Mouse (Mus musculus) kidney, embryonic 16.5 days (tissue): ENCODE results near the gene Map4k3. TPM values are rescaled to one million over a fixed set of nuclear protein-coding genes. Genes with fewer than 3 reads are reported as not detected.
"Not testable (repeated sequence)": the region's sequence is repeated elsewhere in the genome, so short reads cannot be mapped to it uniquely, and the experiment has no call there.

Source experiments
- ATAC-seq: fragments of 200-750 bp; cut with Nextera tagmentation; 2 replicates; pipeline ENCODE4 v1.8.0; 2017; ENCODE audit warnings: moderate TSS enrichment; ENCODE audit not compliant: low FRiP score, low TSS enrichment
- H3K27ac ChIP-seq: fragments of 300-500 bp; sonication (generic); 2 replicates; pipeline ENCODE4 v1.5.1; 2014; ENCODE audit warnings: low read length
- H3K27me3 ChIP-seq: fragments of 300-500 bp; sonication (generic); 2 replicates; pipeline ENCODE4 v1.6.1; 2014; ENCODE audit warnings: low read length, control low read depth, mixed read lengths; ENCODE audit not compliant: insufficient read depth
- H3K36me3 ChIP-seq: fragments of 300-500 bp; sonication (generic); 2 replicates; pipeline ENCODE4 v1.6.1; 2014; ENCODE audit warnings: low read length, control low read depth, mixed read lengths; ENCODE audit not compliant: insufficient read depth
- H3K4me1 ChIP-seq: fragments of 300-500 bp; sonication (generic); 2 replicates; pipeline ENCODE4 v1.6.1; 2014; ENCODE audit warnings: low read length, control low read depth, mixed read lengths; ENCODE audit not compliant: insufficient read depth
- H3K4me2 ChIP-seq: fragments of 300-500 bp; sonication (generic); replicated peaks from 2 replicates; pipeline ENCODE4 v1.6.1; 2014; ENCODE audit warnings: low read depth, low read length
- H3K4me3 ChIP-seq: fragments of 300-500 bp; sonication (generic); 2 replicates; pipeline ENCODE4 v1.5.1; 2014; ENCODE audit warnings: mild to moderate bottlenecking, low read length
- H3K9ac ChIP-seq: fragments of 300-500 bp; sonication (generic); replicated peaks from 2 replicates; pipeline ENCODE4 v1.6.1; 2014; ENCODE audit warnings: low read length
- H3K9me3 ChIP-seq: fragments of 300-500 bp; sonication (generic); 2 replicates; pipeline ENCODE4 v1.6.1; 2016; ENCODE audit warnings: low read length, control low read depth
- WGBS: fragments of 180-500 bp; shearing (Covaris S2); extraction: QIAGEN DNeasy Blood & Tissue Kit; methylation state at CpG from one replicate; pipeline ENCODE4 v1.1.7; 2014; 5-methylcytosine and 5-hydroxymethylcytosine counted together
- polyA plus RNA-seq: library from polyadenylated mRNA; unstranded; fragments of >200 nt; fragmentation: Nextera tagmentation; extraction: Ambion mirVana; gene quantifications from 2 replicates; pipeline ENCODE4 v1.2.1, GENCODE M21; 2015

Map4k3 gene
- polyA plus RNA-seq, 1 experiment from 2014 or later: 22.8 TPM

DNA sequence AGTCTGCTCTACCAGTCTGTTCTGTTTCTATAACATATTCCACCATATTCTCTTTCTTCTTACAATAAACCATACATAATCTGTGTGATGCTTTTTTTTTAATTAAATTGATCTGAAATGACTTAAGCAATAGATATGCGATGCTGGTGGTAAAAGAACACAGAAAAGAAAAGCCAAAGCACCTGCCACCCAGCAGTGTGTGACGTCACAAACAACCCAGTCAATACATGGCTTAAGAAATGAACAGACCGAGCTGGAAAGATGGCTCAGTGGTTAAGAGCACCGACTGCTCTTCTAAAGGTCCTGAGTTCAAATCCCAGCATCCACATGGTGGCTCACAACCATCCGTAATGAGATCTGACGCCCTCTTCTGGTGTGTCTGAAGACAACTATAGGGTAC, 2.0 kb upstream of the Map4k3 start:
- not testable (repeated sequence) for H3K9me3 ChIP-seq, H3K36me3 ChIP-seq, H3K9ac ChIP-seq, H3K4me2 ChIP-seq, ATAC-seq, H3K27me3 ChIP-seq, H3K4me3 ChIP-seq, H3K27ac ChIP-seq
- H3K4me1 ChIP-seq: peaks cover 18% of the 10 kb centered on the region
- WGBS: 90% methylated on average over 6 of the region's 6 CpGs

DNA sequence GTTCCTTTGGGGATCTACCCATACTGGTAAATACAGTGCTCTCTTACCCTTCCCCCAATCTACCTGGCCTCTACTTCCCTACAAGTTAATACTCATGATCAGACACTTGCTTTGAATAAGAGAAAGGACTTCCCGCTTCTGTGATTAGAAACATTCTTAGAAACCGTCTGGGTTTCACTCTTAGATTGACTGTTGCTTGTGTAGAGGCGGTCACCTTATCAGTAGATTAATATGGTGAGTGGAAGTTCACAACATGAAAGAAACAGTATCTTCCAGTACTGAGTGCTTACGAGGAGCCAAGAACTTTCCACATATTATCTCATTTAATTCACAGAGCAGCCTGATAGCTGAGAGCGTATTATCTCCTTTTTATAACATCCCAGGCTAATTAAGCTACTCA, 1.5 kb upstream of the Map4k3 start:
- no peak overlapping the region for H3K4me2 ChIP-seq
- no peaks in the 10 kb centered on the region for H3K9me3 ChIP-seq
- no peak overlapping the region for H3K27ac ChIP-seq

DNA sequence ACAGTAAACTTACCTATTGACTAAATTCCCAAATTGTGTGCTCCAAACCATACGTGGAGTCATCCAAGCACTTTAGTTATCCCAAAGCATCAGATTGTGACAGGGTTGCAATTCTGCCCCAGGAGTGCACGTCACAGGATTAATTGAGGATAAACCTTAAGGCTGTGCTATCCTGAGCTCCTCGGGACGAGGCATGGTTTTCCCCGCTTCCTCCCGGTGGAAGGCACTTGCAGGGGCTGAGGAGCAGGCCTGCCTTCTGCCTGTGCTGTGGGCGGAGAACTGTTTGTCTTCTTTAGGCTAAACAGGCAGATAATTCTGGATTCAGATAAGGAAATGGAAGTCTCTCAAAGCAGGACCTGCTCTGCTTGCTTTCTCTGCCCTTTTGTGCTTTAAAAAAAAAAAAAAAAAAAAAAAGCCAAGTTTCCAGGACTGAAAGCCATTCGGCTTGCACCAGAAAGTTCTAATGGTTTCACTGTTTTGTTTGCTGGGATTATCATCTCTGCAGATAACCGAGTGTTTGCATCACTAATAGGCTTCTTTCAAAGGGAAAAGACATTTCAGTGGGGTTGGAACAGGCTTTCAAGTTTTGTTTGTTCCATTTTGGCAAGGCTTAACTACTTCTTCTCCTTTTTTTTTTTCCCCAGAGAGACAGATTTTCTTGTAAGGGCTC, 930 bp upstream of the Map4k3 start:
- 33% methylated on average over 9 of the region's 9 CpGs for WGBS
- peak overlapping the region; percentile 87; the same call in 1 of the 2 replicates for H3K4me2 ChIP-seq
- ATAC-seq: no peak
- no peaks in the 10 kb centered on the region for H3K27me3 ChIP-seq
- H3K4me3 ChIP-seq: no peak overlapping the region; the same call in 1 of the 2 replicates
- H3K9me3 ChIP-seq: no peaks in the 10 kb centered on the region
- H3K36me3 ChIP-seq: no peaks in the 10 kb centered on the region
- H3K4me1 ChIP-seq: peaks cover 18% of the 10 kb centered on the region
- peak overlapping the region; percentile 98 for H3K27ac ChIP-seq
- no peak overlapping the region for H3K9ac ChIP-seq

More for the DNA sequence above, 1.5 kb upstream of the Map4k3 start:
- Histone ChIP-seq H3K4me3 (no peak overlapping the region), H3K27me3 (no peaks in the 10 kb centered on the region), H3K4me1 (peaks cover 18% of the 10 kb centered on the region), H3K9ac (no peak overlapping the region), H3K36me3 (no peaks in the 10 kb centered on the region)
- 78% methylated on average over 5 of the region's 5 CpGs for WGBS
- no peak for ATAC-seq

DNA sequence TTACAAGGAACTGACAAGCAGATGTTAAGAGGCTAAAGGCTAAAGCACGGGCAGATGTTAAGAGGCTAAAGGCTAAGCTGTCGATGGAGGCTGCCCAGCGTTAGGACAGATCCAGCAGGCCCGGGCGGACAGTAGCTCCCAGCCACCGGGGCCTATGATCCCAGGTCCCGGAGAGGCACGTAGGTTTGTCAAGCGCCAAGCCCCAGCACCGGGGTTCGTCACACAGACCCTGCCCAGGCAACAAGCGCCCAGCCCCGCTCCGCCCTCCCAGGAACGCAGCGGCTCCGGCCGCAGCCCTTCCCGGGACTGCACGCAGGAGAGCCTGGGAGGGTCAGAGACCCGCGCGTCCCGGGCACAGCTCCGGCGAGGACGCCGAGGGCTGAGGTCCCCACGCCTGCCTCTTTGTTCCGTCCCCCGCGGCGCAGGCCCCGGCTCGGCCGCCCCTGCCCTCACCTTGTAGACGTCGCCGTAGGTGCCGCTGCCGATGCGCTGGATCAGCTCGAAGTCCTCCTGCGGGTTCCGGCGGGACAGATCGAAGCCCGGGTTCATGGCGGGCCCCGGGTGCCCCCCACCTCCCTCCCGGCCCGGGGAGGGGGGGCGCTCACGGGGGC, 839 bp downstream of the Map4k3 start:
- peak; percentile 69 for ATAC-seq
- Histone ChIP-seq H3K36me3 (no peaks in the 10 kb centered on the region), H3K27me3 (no peaks in the 10 kb centered on the region), H3K9me3 (no peaks in the 10 kb centered on the region), H3K27ac (peak overlapping the region; percentile 98), H3K4me3 (peak overlapping the region; percentile 96), H3K4me2 (peak overlapping the region; percentile 87), H3K9ac (peak overlapping the region; percentile 97), H3K4me1 (peaks cover 26% of the 10 kb centered on the region)
- WGBS: 0% methylated on average over 51 of the region's 54 CpGs

DNA sequence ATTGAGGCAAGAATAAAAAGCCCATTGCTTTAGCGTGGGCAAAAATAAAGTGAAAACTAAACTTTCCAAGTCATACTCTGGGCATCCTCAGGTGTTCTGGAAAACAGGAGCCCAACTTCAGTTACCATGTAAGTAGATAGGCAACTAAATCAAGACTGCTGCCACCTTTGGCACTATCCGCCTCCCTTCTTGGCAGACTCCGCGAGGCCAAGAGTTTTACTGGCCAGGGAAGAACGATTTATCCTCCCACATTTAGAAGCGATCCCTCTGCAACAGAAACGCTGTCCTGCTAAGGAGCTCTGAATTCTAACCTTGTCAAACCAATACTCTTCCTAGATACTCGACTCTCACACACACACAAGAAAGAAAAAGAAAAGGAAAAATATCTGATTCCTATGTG, 1.5 kb downstream of the Map4k3 start:
- no peaks in the 10 kb centered on the region for H3K27me3 ChIP-seq
- H3K27ac ChIP-seq: peak overlapping the region; percentile 98
- peak overlapping the region; percentile 96 for H3K4me3 ChIP-seq
- H3K9ac ChIP-seq: peak overlapping the region; percentile 97
- peaks cover 32% of the 10 kb centered on the region for H3K4me1 ChIP-seq
- H3K4me2 ChIP-seq: peak overlapping the region; percentile 87
- ATAC-seq: no peak
- WGBS: 4% methylated on average over 8 of the region's 8 CpGs
- H3K36me3 ChIP-seq: no peaks in the 10 kb centered on the region
- H3K9me3 ChIP-seq: no peaks in the 10 kb centered on the region

DNA sequence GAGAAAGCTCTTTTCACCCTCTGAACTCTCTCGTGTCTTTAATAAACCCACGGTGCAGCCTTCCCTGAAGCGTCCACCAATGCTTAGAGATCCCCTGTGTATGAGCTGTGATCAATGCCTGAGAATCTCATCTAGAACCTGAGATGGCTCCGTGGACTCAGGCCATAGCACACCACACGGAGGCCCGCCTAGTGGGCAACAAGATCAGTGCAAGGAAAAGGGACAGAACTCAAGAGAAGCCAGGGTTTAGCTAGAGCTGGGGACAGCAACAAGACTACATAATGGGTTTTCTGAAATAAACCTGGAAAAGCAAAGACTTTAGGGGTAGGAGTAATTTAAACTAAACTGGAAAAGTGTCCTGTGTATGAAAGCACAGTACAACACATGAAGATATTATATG, 5.2 kb downstream of the Map4k3 start:
- no peak for ATAC-seq
- H3K4me1 ChIP-seq: peaks cover 37% of the 10 kb centered on the region
- H3K4me2 ChIP-seq: no peak overlapping the region
- H3K27ac ChIP-seq: no peak overlapping the region
- WGBS: 78% methylated on average over 6 of the region's 6 CpGs
- H3K4me3 ChIP-seq: no peak overlapping the region
- no peaks in the 10 kb centered on the region for H3K36me3 ChIP-seq
- H3K27me3 ChIP-seq: no peaks in the 10 kb centered on the region
- H3K9me3 ChIP-seq: no peaks in the 10 kb centered on the region
- no peak overlapping the region for H3K9ac ChIP-seq

DNA sequence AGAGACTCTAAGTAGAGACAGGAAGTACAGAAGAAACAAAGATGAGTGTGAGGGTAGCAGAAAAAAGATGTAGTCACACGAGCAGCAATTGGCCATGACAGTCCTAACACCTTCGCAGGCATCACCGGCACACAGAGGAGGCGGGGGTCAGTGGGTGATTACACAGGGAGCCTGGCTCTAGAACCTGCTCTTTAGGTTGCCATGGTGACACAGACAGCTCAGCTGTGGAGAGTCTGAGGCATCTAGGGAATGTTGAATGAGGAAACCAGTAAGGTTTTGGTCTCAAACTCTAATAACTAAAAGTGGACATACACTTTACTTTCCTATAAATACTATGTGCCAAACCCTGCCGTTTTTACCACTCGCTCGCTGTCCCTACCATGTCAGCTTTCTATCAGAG, 6.6 kb downstream of the Map4k3 start:
- Histone ChIP-seq H3K27ac (no peak overlapping the region), H3K27me3 (no peaks in the 10 kb centered on the region), H3K36me3 (no peaks in the 10 kb centered on the region), H3K4me1 (peaks cover 35% of the 10 kb centered on the region), H3K4me3 (no peak overlapping the region), H3K9ac (no peak overlapping the region), H3K4me2 (no peak overlapping the region), H3K9me3 (no peaks in the 10 kb centered on the region)
- 68% methylated on average over 7 of the region's 7 CpGs for WGBS
- ATAC-seq: no peak

DNA sequence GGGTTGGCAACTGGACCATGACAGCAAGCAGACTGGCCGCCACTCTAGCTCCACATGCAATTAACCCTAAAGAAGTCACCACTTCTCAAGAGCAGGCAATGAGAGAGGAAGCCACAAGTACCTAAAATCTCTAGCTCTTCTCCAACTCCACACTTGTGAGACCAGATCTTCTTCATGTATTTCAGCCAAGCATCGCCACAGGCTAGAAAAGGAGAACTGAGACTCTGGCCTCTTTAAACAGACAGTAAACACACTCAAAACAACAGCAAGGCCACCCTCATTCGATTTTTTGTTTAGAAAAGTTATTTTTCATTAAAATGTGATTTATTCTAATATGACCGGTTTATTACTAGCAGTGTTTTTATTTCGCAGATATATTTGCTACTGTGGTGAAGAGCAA, 9.0 kb downstream of the Map4k3 start:
- Histone ChIP-seq H3K27me3 (no peaks in the 10 kb centered on the region), H3K9ac (no peak overlapping the region), H3K4me2 (no peak overlapping the region), H3K4me3 (no peak overlapping the region), H3K4me1 (peaks cover 25% of the 10 kb centered on the region), H3K36me3 (no peaks in the 10 kb centered on the region), H3K27ac (no peak overlapping the region), H3K9me3 (no peaks in the 10 kb centered on the region)
- WGBS: 77% methylated on average over 5 of the region's 5 CpGs
- ATAC-seq: no peak

DNA sequence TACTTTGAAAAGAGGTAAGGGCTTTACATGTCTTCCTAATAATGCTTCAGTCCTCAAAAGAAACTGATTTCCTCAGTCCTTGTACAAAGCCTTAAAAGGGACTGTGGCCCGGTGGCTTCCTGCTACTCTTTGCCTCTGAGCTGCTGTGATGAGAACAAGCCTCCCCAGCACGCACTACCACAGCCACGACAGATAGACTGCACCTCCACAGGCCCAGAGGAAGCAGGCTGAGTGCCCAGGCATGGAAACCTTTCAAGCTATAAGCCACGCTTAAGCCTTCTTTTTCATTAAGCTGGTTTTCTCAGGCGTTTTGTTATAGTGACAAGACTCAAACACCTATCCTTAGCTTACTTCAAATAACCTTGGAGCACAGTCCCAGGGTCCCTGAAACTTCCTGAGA, 10.0 kb downstream of the Map4k3 start:
- Histone ChIP-seq H3K36me3 (no peaks in the 10 kb centered on the region), H3K27ac (0 out of 2 replicates have a peak overlapping the region, but pooled peaks have one; percentile 48), H3K9ac (no peak overlapping the region), H3K27me3 (no peaks in the 10 kb centered on the region), H3K9me3 (no peaks in the 10 kb centered on the region), H3K4me3 (no peak overlapping the region), H3K4me2 (no peak overlapping the region), H3K4me1 (peaks cover 25% of the 10 kb centered on the region)
- 80% methylated on average over 5 of the region's 5 CpGs for WGBS
- ATAC-seq: no peak

DNA sequence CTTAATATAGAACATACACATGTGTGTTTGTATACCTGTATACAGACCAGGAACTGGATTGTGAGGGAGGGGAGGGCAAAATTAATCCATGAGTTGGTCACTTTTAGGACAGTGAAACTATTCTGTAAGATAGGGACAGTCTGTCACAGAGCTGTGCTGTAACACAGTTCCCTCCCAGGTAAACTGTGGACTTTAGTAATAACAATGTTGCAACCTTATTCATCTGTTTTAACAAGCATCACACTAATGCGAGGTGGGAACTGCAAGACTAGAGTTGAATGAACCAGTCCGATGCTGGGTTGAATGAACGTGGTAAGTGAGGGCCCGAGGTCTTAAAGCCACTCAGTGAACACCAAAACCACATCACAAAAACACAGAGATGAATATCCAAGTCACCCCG, 14.7 kb downstream of the Map4k3 start:
- WGBS: 98% methylated on average over 5 of the region's 5 CpGs
- Histone ChIP-seq H3K9me3 (no peaks in the 10 kb centered on the region), H3K4me3 (no peak overlapping the region), H3K4me1 (peaks cover 24% of the 10 kb centered on the region), H3K4me2 (no peak overlapping the region), H3K36me3 (no peaks in the 10 kb centered on the region), H3K9ac (no peak overlapping the region), H3K27me3 (no peaks in the 10 kb centered on the region), H3K27ac (no peak overlapping the region)
- ATAC-seq: no peak
